Mouse (Mus musculus) embryonic facial prominence, embryonic 12.5 days (tissue): ENCODE results near the gene C130050O18Rik. TPM values are rescaled to one million over a fixed set of nuclear protein-coding genes. Genes with fewer than 3 reads are reported as not detected.

Source experiments
- ATAC-seq: fragments of 200-750 bp; cut with Nextera tagmentation; 2 replicates; pipeline ENCODE4 v1.8.0; 2017; ENCODE audit not compliant: insufficient number of reproducible peaks, insufficient read depth, low FRiP score, low TSS enrichment
- H3K27ac ChIP-seq: fragments of 300-500 bp; sonication (generic); 2 replicates; pipeline ENCODE4 v1.5.1; 2016; ENCODE audit warnings: mild to moderate bottlenecking
- H3K27me3 ChIP-seq: fragments of 300-500 bp; sonication (generic); 2 replicates; pipeline ENCODE4 v1.6.1; 2016; ENCODE audit warnings: mild to moderate bottlenecking, moderate library complexity
- H3K36me3 ChIP-seq: fragments of 300-500 bp; sonication (generic); 2 replicates; pipeline ENCODE4 v1.6.1; 2016; ENCODE audit warnings: mild to moderate bottlenecking
- H3K4me1 ChIP-seq: fragments of 300-500 bp; sonication (generic); 2 replicates; pipeline ENCODE4 v1.6.1; 2016
- H3K4me2 ChIP-seq: fragments of 300-500 bp; sonication (generic); replicated peaks from 2 replicates; pipeline ENCODE4 v1.6.1; 2016; ENCODE audit warnings: mild to moderate bottlenecking, moderate library complexity
- H3K4me3 ChIP-seq: fragments of 300-500 bp; sonication (generic); 2 replicates; pipeline ENCODE4 v1.5.1; 2016; ENCODE audit warnings: mild to moderate bottlenecking
- H3K9ac ChIP-seq: fragments of 300-500 bp; sonication (generic); 2 replicates; pipeline ENCODE4 v1.6.1; 2016; ENCODE audit warnings: mild to moderate bottlenecking, moderate library complexity
- H3K9me3 ChIP-seq: fragments of 300-500 bp; sonication (generic); 2 replicates; pipeline ENCODE4 v1.6.1; 2016; ENCODE audit warnings: mild to moderate bottlenecking, moderate library complexity
- WGBS: fragments of 180-500 bp; shearing (Covaris S2); methylation state at CpG from one replicate; pipeline ENCODE4 v1.1.7; 2016; 5-methylcytosine and 5-hydroxymethylcytosine counted together
- microRNA counts: library from miRNA; unstranded; fragments of <30 nt; microRNA quantifications from one replicate; lab custom pipeline; 2017
- microRNA-seq: library from miRNA; unstranded; fragments of <30 nt; microRNA quantifications from one replicate; pipeline ENCODE4, GENCODE M21; 2017
- polyA plus RNA-seq: library from polyadenylated mRNA; unstranded; fragments of >200 nt; fragmentation: Nextera tagmentation; extraction: Ambion mirVana; gene quantifications from 2 replicates; pipeline ENCODE4 v1.2.1, GENCODE M21; 2016

The C130050O18Rik gene
- polyA plus RNA-seq, 1 experiment from 2014 or later: 0.77 TPM

GRCm38 (mm10) chr5:139455166-139455565 is 50.1 kb downstream of the C130050O18Rik start:
- 92% methylated on average over 12 of the region's 12 CpGs for WGBS
- ATAC-seq: no peak
- no peaks in the 10 kb centered on the region for H3K9me3 ChIP-seq
- no peak overlapping the region for H3K27ac ChIP-seq
- H3K9ac ChIP-seq: no peak overlapping the region
- H3K36me3 ChIP-seq: peaks cover 5% of the 10 kb centered on the region; the same call in 1 of the 2 replicates
- peaks cover 4% of the 10 kb centered on the region; the same call in 1 of the 2 replicates for H3K4me1 ChIP-seq
- no peak overlapping the region for H3K4me2 ChIP-seq
- no peak overlapping the region for H3K4me3 ChIP-seq
- H3K27me3 ChIP-seq: no peaks in the 10 kb centered on the region

GRCm38 (mm10) chr5:139457241-139457640 is 52.2 kb downstream of the C130050O18Rik start:
- Histone ChIP-seq H3K27me3 (no peaks in the 10 kb centered on the region), H3K9ac (no peak overlapping the region), H3K9me3 (no peaks in the 10 kb centered on the region), H3K4me1 (peaks cover 4% of the 10 kb centered on the region; the same call in 1 of the 2 replicates), H3K4me3 (no peak overlapping the region), H3K36me3 (peaks cover 5% of the 10 kb centered on the region; the same call in 1 of the 2 replicates), H3K27ac (no peak overlapping the region), H3K4me2 (no peak overlapping the region)
- 91% methylated on average over 8 of the region's 8 CpGs for WGBS
- ATAC-seq: no peak

GRCm38 (mm10) chr5:139459938-139460337 is 54.9 kb downstream of the C130050O18Rik start:
- H3K4me2 ChIP-seq: peak overlapping the region; percentile 83
- no peak overlapping the region for H3K27ac ChIP-seq
- H3K4me1 ChIP-seq: peaks cover 4% of the 10 kb centered on the region; the same call in 1 of the 2 replicates
- ATAC-seq: no peak
- H3K36me3 ChIP-seq: no peaks in the 10 kb centered on the region
- no peaks in the 10 kb centered on the region for H3K27me3 ChIP-seq
- WGBS: 10% methylated on average over 10 of the region's 10 CpGs
- peak overlapping the region; percentile 67 for H3K9ac ChIP-seq
- H3K4me3 ChIP-seq: peak overlapping the region; percentile 64
- H3K9me3 ChIP-seq: no peaks in the 10 kb centered on the region

GRCm38 (mm10) chr5:139460384-139461067 is 55.4 kb downstream of the C130050O18Rik start, which contains the start of gene 3110082I17Rik:
TSS of gene 3110082I17Rik (minus strand) at chr5:139460527.
- H3K9ac ChIP-seq: peak within 1 kb of the TSS; percentile 67
- 4% methylated on average over 42 of the region's 42 CpGs for WGBS
- no peaks in the 10 kb centered on the region for H3K36me3 ChIP-seq
- peak within 1 kb of the TSS; percentile 64 for H3K4me3 ChIP-seq
- no peak within 1 kb of the TSS for H3K27ac ChIP-seq
- peaks cover 4% of the 10 kb centered on the region; the same call in 1 of the 2 replicates for H3K4me1 ChIP-seq
- no peaks in the 10 kb centered on the region for H3K27me3 ChIP-seq
- H3K4me2 ChIP-seq: peak within 1 kb of the TSS; percentile 83
- no peaks in the 10 kb centered on the region for H3K9me3 ChIP-seq
- ATAC-seq: peak; percentile 98

GRCm38 (mm10) chr5:139464874-139465273 is 59.8 kb downstream of the C130050O18Rik start:
- 76% methylated on average over 4 of the region's 4 CpGs for WGBS
- Histone ChIP-seq H3K4me1 (no peaks in the 10 kb centered on the region), H3K27me3 (no peaks in the 10 kb centered on the region), H3K4me3 (no peak overlapping the region), H3K9ac (no peak overlapping the region), H3K36me3 (no peaks in the 10 kb centered on the region), H3K4me2 (no peak overlapping the region), H3K9me3 (no peaks in the 10 kb centered on the region), H3K27ac (no peak overlapping the region)
- ATAC-seq: no peak

MicroRNAs within 50 kb of the gene (microRNA counts, 519-probe panel; counts per million panel counts)
- microRNA mmu-miR-339-3p (lab: Ali Mortazavi, UCI): 460 counts per million, percentile 65 among the panel's probes with 10 or more counts
- microRNA mmu-miR-339-5p (lab: Ali Mortazavi, UCI): 460 counts per million, percentile 65 among the panel's probes with 10 or more counts

Small RNA genes within 50 kb of the gene (microRNA-seq; reads per million reads assigned to microRNA genes)
- gene Mir339: 507 reads per million, percentile 69 among the genes with 10 or more reads in this experiment

Other genes starting within 250 kb of the C130050O18Rik start
- gene Sun1, start 204.6 kb upstream of the C130050O18Rik start, polyA plus RNA-seq: 49.3 and 53.0 TPM in 2 replicates
- 157 and 164 TPM in 2 replicates for gene Get4, start 153.0 kb upstream of the C130050O18Rik start, polyA plus RNA-seq
- gene Adap1, start 79.7 kb upstream of the C130050O18Rik start, polyA plus RNA-seq: 2.4 and 3.0 TPM in 2 replicates
- 110 and 112 TPM in 2 replicates for gene Cox19, start 53.9 kb upstream of the C130050O18Rik start, polyA plus RNA-seq
- 2.6 and 4.1 TPM in 2 replicates for gene Cyp2w1, start 52.7 kb upstream of the C130050O18Rik start, polyA plus RNA-seq
- gene Gpr146, start 27.6 kb upstream of the C130050O18Rik start, polyA plus RNA-seq: 1.7 and 1.9 TPM in 2 replicates
- 1.6 and 1.8 TPM in 2 replicates for gene Gper1, start 17.9 kb downstream of the C130050O18Rik start, polyA plus RNA-seq
- 32.6 and 33.5 TPM in 2 replicates for gene 3110082I17Rik, start 55.2 kb downstream of the C130050O18Rik start, polyA plus RNA-seq
- gene Zfand2a, start 79.3 kb downstream of the C130050O18Rik start, polyA plus RNA-seq: 9.6 and 9.9 TPM in 2 replicates
- gene Uncx, start 138.2 kb downstream of the C130050O18Rik start, polyA plus RNA-seq: 5.0 and 6.4 TPM in 2 replicates